In genomic region chr8:94532000-94532399, GRCm38 (mm10) we compare ENCODE assay signal across 8 mouse cellular contexts. TPM values are rescaled to one million over a fixed set of nuclear protein-coding genes. Genes with fewer than 3 reads are reported as not detected.
DNase-seq lines count a peak whose midpoint lies in the region; ATAC-seq and TF ChIP-seq lines count a peak whose summit lies in the region.

No protein-coding gene starts in this region.

- peaks cover 24% of the 10 kb centered on the region for H3K4me1 ChIP-seq in embryonic facial prominence, embryonic 10.5 days
- no peaks in the 10 kb centered on the region for H3K4me1 ChIP-seq in limb, embryonic 11.5 days (ENCODE audit: control insufficient read depth, insufficient read depth, low read length)

- no peak overlapping the region for H3K27ac ChIP-seq in left cerebral cortex, adult 2 months
- H3K27ac ChIP-seq in embryonic facial prominence, embryonic 10.5 days (replicated peaks) = no peak overlapping the region
- H3K27ac ChIP-seq in limb, embryonic 11.5 days (replicated peaks; ENCODE audit: low read depth, low read length) = no peak overlapping the region

- no peak for DNase-seq in left cerebral cortex, adult 2 months (ENCODE audit: extremely low spot score in 1 of 2, low spot score in 2 of 2)
- no peak for DNase-seq in left cerebral cortex, postnatal 4 days
- peak; percentile 39 for DNase-seq in embryonic facial prominence, embryonic 10.5 days (ENCODE audit: low spot score)
- DNase-seq in limb, embryonic 11.5 days (ENCODE audit: low spot score) = peak; percentile 38
- DNase-seq in retina, embryonic 14.5 days (ENCODE audit: low spot score) = peak; percentile 33
- no peak for DNase-seq in cerebellum, adult 8-10 months
- no peak for DNase-seq in left cerebral cortex, postnatal 36 days (ENCODE audit: low spot score in 2 of 2)
- no peak for DNase-seq in left cerebral cortex, adult 8-10 months (ENCODE audit: low spot score in 2 of 2)

- peak overlapping the region; percentile 62 for H3K4me3 ChIP-seq in left cerebral cortex, adult 2 months
- peak overlapping the region; percentile 75 for H3K4me3 ChIP-seq in embryonic facial prominence, embryonic 10.5 days
- peak overlapping the region; percentile 40 for H3K4me3 ChIP-seq in limb, embryonic 11.5 days (ENCODE audit: low read depth, low read length)

- WGBS in embryonic facial prominence, embryonic 10.5 days = 1% methylated on average over 8 of the region's 8 CpGs
- 1% methylated on average over 8 of the region's 8 CpGs for WGBS in limb, embryonic 11.5 days

- ATAC-seq in limb, embryonic 11.5 days (ENCODE audit: insufficient number of reproducible peaks, low FRiP score, low TSS enrichment, low read depth) = no peak

- H3K27me3 ChIP-seq in embryonic facial prominence, embryonic 10.5 days (replicated peaks; ENCODE audit: low read depth, poor library complexity, severe bottlenecking) = peaks cover 80% of the 10 kb centered on the region
- H3K27me3 ChIP-seq in limb, embryonic 11.5 days (ENCODE audit: control insufficient read depth, insufficient read depth, low read length) = peaks cover 23% of the 10 kb centered on the region

- no peak for TF ChIP-seq CTCF in left cerebral cortex, adult 2 months (IDR thresholded peaks at IDR 0.05)

- intact Hi-C loops in left cerebral cortex, adult 2 months (cut with DNase I) = loop anchor here (2.0 kb wide), 1 partner anchor 171 kb away; no protein-coding TSS in a partner anchor
- intact Hi-C loops in left cerebral cortex, postnatal 4 days (cut with DNase I) = loop anchor here (5.0 kb wide), 2 partner anchors 40 to 170 kb away; no protein-coding TSS in a partner anchor
- intact Hi-C loops in left cerebral cortex, postnatal 36 days (cut with DNase I) = loop anchor here (2.0 to 5.0 kb wide), 2 partner anchors 43 to 170 kb away; no protein-coding TSS in a partner anchor

- H3K9ac ChIP-seq in limb, embryonic 11.5 days (ENCODE audit: low read length) = no peak overlapping the region; the same call in 1 of the 2 replicates

- H3K4me2 ChIP-seq in limb, embryonic 11.5 days (ENCODE audit: low read depth, severe bottlenecking) = peak overlapping the region; percentile 79; the same call in 1 of the 2 replicates

- H3K36me3 ChIP-seq in embryonic facial prominence, embryonic 10.5 days (replicated peaks) = no peaks in the 10 kb centered on the region
- H3K36me3 ChIP-seq in limb, embryonic 11.5 days (ENCODE audit: control insufficient read depth, insufficient read depth, low read length) = no peaks in the 10 kb centered on the region

- H3K9me3 ChIP-seq in embryonic facial prominence, embryonic 10.5 days = no peaks in the 10 kb centered on the region
- H3K9me3 ChIP-seq in limb, embryonic 11.5 days (ENCODE audit: control insufficient read depth, low read length) = no peaks in the 10 kb centered on the region

RNA-seq across cellular contexts. Expression of gene Cpne2, which starts 0.8 kb away (rescaled TPM):
- total RNA-seq in left cerebral cortex, adult 2 months (2021) = 10 to 100 TPM; 19.9 to 26.1 TPM
- total RNA-seq in left cerebral cortex, postnatal 4 days (2021) = 10 to 100 TPM; 56.9 to 67.4 TPM
- polyA plus RNA-seq in embryonic facial prominence, embryonic 10.5 days (2016; fragmentation: Nextera tagmentation; extraction: Ambion mirVana) = 9.1 and 9.9 TPM in 2 replicates
- 6.3 and 8.5 TPM in 2 replicates for polyA plus RNA-seq in limb, embryonic 11.5 days (2014; fragmentation: Nextera tagmentation; extraction: Ambion mirVana)
- total RNA-seq in left cerebral cortex, postnatal 36 days (2021) = 10 to 100 TPM; 18.0 to 24.7 TPM
- total RNA-seq in left cerebral cortex, adult 8-10 months (2022) = 10 to 100 TPM; 20.1 to 28.9 (median 23.6) TPM

Comparison
In these comparisons a context has a peak if more than half of its experiments do, and no peak if none do; other contexts are left out.
1. DNase-seq: peak in embryonic facial prominence, embryonic 10.5 days (single experiment), limb, embryonic 11.5 days (single experiment) and retina, embryonic 14.5 days (single experiment); none in left cerebral cortex, adult 2 months (0 of 2), left cerebral cortex, postnatal 4 days (single experiment), cerebellum, adult 8-10 months (single experiment), left cerebral cortex, postnatal 36 days (0 of 2) and left cerebral cortex, adult 8-10 months (0 of 2).
2. Peak in every context shown above with its lines, with median percentiles within 50 percentile points of each other: H3K4me3 ChIP-seq.